Mouse (Mus musculus) 3T3-L1 (cell line): ENCODE results near the gene Pdss1.
A peak's percentile ranks its signal among the peaks of the same experiment; 100 is the strongest.
"Not testable (repeated sequence)": the region's sequence is repeated elsewhere in the genome, so short reads cannot be mapped to it uniquely, and the experiment has no call there.

Experiments
- DNase-seq: peaks from one replicate; pipeline ENCODE4 v3.0.0-alpha.2; 2015; ENCODE audit warnings: low read depth, low spot score

Gene Pdss1

GRCm38 (mm10) chr2:22895282-22896273 lies at the start of gene Pdss1:
Gene Pdss1, plus strand, starts transcription at chr2:22895522.
- DNase-seq = peak; percentile 94

GRCm38 (mm10) chr2:22851900-22852299 lies 43.4 kb upstream of the Pdss1 start:
- no peak for DNase-seq

DNA sequence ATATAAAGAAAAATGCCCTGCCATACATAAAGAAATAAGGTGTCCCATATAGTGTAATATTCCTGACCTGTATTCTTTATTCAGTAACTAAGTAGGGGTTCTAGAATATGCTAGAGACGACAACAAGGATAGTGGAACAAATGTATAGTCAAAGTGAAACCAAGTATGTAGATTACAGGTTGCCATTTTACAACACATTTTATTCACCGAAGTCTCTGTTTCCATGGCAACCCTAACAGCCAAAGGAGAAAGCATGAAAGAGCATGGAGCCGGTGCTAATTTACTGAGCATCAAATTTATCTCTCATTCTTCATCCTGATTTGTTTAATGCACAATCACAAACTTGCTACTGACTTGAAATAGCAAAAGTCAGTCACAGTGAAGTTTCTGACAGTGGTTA lies 37.8 kb upstream of the Pdss1 start:
- no peak for DNase-seq

GRCm38 (mm10) chr2:22862194-22862593 lies 33.1 kb upstream of the Pdss1 start:
- no peak for DNase-seq

GRCm38 (mm10) chr2:22864394-22865037 lies 30.8 kb upstream of the Pdss1 start:
- peak; percentile 84 for DNase-seq

- DNase-seq = no peak
Measured at GRCm38 (mm10) chr2:22865818-22866217, 29.5 kb upstream of the Pdss1 start.

GRCm38 (mm10) chr2:22866894-22867424 lies 28.4 kb upstream of the Pdss1 start:
- no peak for DNase-seq

GRCm38 (mm10) chr2:22873159-22873558 lies 22.2 kb upstream of the Pdss1 start:
- DNase-seq = no peak

DNA sequence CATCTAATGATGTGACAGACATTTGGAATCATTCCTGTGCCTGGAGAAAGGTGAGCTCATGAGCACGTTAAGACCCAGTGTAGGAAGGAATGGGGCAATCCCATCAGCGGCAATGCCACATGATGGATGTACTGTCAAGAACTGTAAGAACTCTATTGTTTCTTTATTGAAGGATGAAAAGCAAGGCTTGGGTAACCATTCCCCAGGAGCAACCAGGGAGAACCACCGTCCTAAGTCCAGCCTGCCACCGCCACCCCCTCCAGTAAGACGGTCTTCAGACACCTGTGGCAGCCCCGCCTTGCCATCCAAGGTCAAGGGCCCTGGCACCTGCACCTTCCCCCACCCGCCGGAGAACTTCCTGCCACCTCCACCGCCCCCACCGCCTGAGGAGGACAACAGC lies 20.7 kb upstream of the Pdss1 start:
- DNase-seq = no peak

DNA sequence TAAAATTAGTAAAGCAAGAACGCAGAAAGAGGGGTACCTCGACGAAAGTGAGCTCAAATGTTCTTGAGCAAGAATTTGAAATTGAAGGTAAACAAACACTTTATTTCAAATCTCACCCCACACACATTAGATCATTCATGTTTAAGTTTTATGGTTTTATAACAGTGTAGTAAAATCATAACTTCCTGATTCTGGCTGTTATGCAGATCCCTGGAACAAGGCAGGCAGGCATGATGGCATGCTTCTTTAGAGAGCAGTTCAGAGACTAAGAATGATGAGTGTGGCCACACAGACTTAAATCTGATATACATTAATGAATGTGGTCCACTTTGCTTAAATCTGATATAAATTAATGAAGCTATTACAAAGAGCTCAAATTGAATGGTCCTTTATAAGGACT lies 18.7 kb upstream of the Pdss1 start:
- no peak for DNase-seq

DNA sequence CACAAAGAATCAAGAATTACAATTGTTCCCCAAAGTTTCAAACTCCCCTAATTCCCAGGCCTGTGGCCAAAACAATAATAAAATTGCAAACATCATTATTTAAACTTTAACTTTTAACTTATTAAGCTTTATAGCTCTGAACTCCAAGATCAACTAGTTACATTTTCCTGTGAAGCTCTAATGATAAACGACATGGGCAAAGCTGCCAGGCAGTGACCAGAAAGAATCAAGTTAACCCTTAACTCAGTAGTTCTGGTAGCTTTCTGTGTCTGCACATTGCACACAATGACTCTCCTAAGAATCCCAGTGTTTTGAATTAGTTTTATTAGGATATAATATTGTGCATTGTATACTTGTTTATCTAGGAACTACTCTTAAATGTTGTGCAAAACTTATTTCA lies 16.5 kb upstream of the Pdss1 start:
- DNase-seq = no peak

GRCm38 (mm10) chr2:22880726-22881125 lies 14.6 kb upstream of the Pdss1 start:
- not testable (repeated sequence) for DNase-seq

- DNase-seq = no peak
Measured at GRCm38 (mm10) chr2:22894932-22895281, 415 bp upstream of the Pdss1 start.

DNA sequence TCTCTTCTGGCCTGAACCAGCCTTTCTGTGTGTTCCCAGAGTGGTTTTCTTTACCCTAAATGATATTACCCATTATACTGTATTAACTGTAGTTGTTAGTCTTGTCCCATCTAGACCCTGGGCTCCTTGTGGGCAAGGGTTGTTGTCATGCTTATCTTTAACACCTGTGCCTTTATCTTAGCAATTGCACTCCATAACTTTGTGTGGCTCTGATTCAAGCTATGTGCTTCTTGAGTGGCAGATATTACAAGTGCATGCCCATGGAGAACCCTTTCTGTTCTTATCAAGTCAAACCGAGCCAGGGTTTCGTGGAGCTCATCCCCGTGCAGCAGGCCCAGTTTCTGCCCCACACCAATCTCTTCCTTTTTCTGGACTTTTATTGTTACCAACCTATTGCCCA lies 8.6 kb downstream of the Pdss1 start:
- no peak for DNase-seq

- DNase-seq = no peak
Measured at GRCm38 (mm10) chr2:22914421-22914820, 19.1 kb downstream of the Pdss1 start.

- no peak for DNase-seq
Measured at GRCm38 (mm10) chr2:22918651-22919050, 23.3 kb downstream of the Pdss1 start.

DNA sequence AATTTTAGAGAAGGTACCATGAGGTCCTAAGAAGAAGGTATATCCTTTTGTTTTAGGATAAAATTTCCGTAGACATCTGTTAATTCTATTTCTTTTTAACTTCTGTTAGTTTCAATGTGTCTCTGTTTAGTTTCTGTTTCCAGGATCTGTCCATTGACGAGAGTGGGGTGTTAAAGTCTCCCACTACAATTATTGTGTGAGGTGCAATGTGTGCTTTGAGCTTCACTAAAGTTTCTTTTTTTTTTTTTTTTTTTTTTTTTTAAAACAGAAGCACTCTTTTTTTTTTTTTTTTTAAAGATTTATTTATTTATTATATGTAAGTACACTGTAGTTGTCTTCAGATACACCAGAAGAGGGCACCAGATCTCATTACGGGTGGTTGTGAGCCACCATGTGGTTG lies 30.6 kb downstream of the Pdss1 start:
- not testable (repeated sequence) for DNase-seq

DNA sequence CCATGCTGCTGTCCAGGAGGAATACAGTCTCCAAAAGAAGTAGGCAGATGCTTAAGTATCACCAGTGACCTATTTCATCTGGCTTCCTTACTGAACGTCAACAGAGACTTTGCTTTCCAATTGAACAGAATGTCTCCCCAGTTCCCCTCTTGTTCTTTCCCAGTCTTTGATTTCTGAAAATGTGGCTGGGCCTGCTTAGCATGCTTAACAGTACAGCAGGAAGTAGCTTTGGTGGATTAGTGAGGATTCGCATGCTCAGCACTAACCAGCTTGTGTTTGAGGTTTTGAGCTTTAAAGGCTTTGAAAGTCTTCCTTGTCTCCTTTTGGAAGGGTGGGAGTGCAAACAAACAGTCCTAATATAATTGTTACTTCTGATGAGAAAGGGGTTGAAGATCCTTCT lies 32.9 kb downstream of the Pdss1 start:
- no peak for DNase-seq

GRCm38 (mm10) chr2:22933556-22933955 lies 38.2 kb downstream of the Pdss1 start:
- peak; percentile 22 for DNase-seq

DNA sequence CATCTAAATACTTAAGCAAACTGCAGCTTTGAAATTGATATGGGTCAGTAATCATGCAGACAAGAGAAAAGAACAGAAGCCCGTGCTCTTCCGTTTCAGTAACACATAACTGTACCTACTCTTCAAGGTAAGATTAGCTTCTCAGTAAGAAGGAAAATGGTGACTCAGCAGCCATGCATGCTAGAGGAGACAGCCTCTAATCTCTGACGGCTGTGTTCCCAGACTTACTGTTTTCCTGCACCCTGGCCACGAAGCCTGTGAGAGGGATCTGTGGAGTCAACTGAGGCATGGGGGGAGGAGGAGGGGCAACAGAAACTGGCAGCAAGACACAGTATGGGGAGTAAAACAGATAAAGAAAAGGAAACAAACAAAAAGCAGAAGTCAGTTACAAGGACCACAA lies 54.6 kb downstream of the Pdss1 start:
- peak; percentile 18 for DNase-seq

DNA sequence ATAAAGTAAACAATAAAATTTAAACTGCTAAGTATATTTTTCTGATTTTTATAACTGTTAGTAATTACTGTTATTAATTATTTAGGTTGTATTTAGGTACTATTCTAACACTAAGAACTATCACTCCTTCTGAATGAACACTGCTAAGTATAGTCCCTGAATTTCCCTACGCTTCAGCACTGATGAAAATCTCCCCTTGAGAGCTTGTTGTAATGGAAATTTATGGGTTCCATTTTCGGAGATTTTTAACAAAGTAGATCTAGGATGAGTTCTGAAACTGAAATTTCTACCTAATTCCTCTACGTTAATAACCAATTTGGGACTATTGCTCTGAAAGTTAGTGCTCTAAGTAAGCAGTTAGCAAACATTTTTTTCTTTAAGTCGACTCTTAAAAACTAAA lies 59.0 kb downstream of the Pdss1 start:
- no peak for DNase-seq

DNA sequence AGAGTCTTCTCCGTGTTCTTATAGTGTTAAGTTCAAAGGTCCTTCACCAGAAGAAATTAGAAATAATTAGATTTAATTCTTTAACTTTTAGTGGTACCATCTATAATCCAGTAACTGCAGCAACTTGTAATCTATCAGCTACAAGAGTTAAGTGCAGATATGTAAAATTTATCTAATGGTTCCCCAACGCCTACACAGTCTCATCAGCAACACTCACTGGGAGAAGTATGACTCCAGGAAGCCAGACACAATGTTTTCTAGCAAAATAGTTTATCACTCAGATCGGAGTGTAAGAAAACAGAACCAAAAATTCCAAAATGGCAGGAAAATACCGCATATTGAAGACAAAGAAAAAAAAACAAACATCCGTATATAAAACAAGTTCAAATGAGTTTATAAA lies 60.6 kb downstream of the Pdss1 start:
- DNase-seq = no peak

DNA sequence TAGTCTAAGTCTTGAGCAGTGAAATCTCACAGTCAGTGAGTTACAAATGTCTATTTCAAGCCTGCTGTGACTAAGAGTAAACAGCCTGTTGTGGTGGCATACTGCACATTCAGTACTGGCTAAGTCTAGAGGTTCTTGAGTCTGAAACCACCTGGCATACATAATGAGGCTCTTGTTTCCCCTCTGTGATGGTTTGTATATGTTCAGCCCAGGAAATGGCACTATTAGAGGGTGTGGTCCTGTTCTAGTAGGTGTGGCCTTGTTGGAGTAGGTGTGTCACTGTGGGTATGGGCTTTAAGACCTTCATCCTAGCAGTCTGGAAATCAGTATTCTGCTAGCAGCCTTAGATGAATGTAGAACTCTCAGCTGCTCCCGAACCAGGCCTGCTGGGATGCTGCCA lies 62.1 kb downstream of the Pdss1 start:
- DNase-seq = no peak
